In the genomic region with DNA sequence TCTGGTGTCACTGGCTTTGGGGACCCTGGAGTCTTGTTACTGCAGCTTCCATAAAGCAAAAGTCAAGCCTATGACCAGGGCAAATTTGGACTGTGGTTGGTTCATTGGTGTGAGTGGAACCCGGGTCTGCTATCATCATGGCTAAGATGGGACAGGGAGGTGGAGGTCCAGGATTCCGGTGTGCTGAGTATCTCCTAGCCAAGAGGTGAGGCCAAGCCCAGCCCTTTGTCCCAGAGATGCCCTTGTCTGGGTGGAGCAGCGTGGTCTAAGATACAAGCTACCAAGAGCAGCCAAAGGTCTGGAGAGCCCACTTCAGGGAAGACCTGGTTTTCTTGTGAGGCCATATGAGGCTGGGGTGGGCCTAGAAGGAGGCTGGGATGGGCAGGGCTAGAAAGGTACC, we compare ENCODE assay signal across 25 mouse cellular contexts. TPM values are rescaled to one million over a fixed set of nuclear protein-coding genes. Genes with fewer than 3 reads are reported as not detected.
DNase-seq lines count a peak whose midpoint lies in the region; ATAC-seq lines count a peak whose summit lies in the region.
"Had no signal": no experiment of that assay in that cellular context is flagged by ENCODE, and none has a peak within 500 bp of the region (broad histone marks: within the 10 kb centered on the region; RNA-seq: fewer than 3 reads in every experiment).

No protein-coding gene starts in this region.

- DNase-seq in heart, adult 11 months = peak; percentile 90
- DNase-seq in heart, postnatal 10 days = no peak
- DNase-seq: adrenal gland, adult 2 months; adrenal gland, adult 8-10 months; adrenal gland, postnatal 10 days; adrenal gland, postnatal 14 days; adrenal gland, postnatal 25 days; adrenal gland, postnatal 36 days; B cell, adult 2 months; cerebellum, adult 11 months; cerebellum, adult 11-12 months; cerebellum, adult 18-20 months had no signal

- no peak overlapping the region for H3K4me2 ChIP-seq in heart, embryonic 13.5 days
- no peak overlapping the region for H3K4me2 ChIP-seq in heart, embryonic 11.5 days

- H3K27ac ChIP-seq in heart, embryonic 13.5 days (replicated peaks) = 0 out of 2 replicates have a peak overlapping the region, but pooled peaks have one; percentile 48
- H3K27ac ChIP-seq in heart, embryonic 11.5 days (ENCODE audit: low read depth, low read length) = no peak overlapping the region

- H3K9me3 ChIP-seq in heart, embryonic 13.5 days = no peaks in the 10 kb centered on the region
- H3K9me3 ChIP-seq in heart, embryonic 11.5 days (replicated peaks; ENCODE audit: control insufficient read depth, low read length) = no peaks in the 10 kb centered on the region
- H3K9me3 ChIP-seq: G1E had no signal

- H3K4me1 ChIP-seq in heart, embryonic 13.5 days = peaks cover 34% of the 10 kb centered on the region
- H3K4me1 ChIP-seq in heart, embryonic 11.5 days (ENCODE audit: control insufficient read depth, insufficient read depth, low read length) = peaks cover 10% of the 10 kb centered on the region

- no peak for ATAC-seq in heart, embryonic 13.5 days (ENCODE audit: extremely low read depth, insufficient number of reproducible peaks, low FRiP score, low TSS enrichment)
- ATAC-seq in heart, embryonic 11.5 days (replicated peaks; ENCODE audit: insufficient number of reproducible peaks, low FRiP score, low TSS enrichment) = no peak
- ATAC-seq: activated CD4-positive, CD25-positive, alpha-beta regulatory T cell, adult 4 months; CD4-positive, CD25-positive, alpha-beta regulatory T cell, adult 4 months; Patski had no signal

- 0 out of 2 replicates have a peak, but pooled peaks cover 2% of the 10 kb centered on the region for H3K27me3 ChIP-seq in heart, embryonic 13.5 days (replicated peaks)
- H3K27me3 ChIP-seq in heart, embryonic 11.5 days (ENCODE audit: control insufficient read depth, insufficient read depth, low read length) = no peaks in the 10 kb centered on the region; the same call in 1 of the 2 replicates
- H3K27me3 ChIP-seq: Patski had no signal

- no peaks in the 10 kb centered on the region for H3K36me3 ChIP-seq in heart, embryonic 13.5 days
- H3K36me3 ChIP-seq in heart, embryonic 11.5 days (ENCODE audit: control insufficient read depth, insufficient read depth, low read length) = no peaks in the 10 kb centered on the region
- H3K36me3 ChIP-seq: G1E had no signal

- WGBS in heart, embryonic 13.5 days = 83% methylated on average over 3 of the region's 3 CpGs
- WGBS in heart, embryonic 11.5 days (ENCODE audit: insufficient replicate concordance) = 73% methylated on average over 3 of the region's 3 CpGs

- intact Hi-C loops in heart, postnatal 10 days (cut with DNase I) = no loop called here

- no peak overlapping the region for H3K9ac ChIP-seq in heart, embryonic 13.5 days
- H3K9ac ChIP-seq in heart, embryonic 11.5 days (ENCODE audit: low read depth, low read length) = no peak overlapping the region

- no peak overlapping the region for H3K4me3 ChIP-seq in heart, embryonic 13.5 days
- no peak overlapping the region for H3K4me3 ChIP-seq in heart, embryonic 11.5 days (ENCODE audit: low read depth, low read length)

RNA-seq across cellular contexts. Expression of gene Aqp1, which starts 17.6 kb away (rescaled TPM):
- total RNA-seq in heart, postnatal 10 days (2021) = 100 to 1,000 TPM; 195 to 252 TPM
- polyA plus RNA-seq in heart, embryonic 13.5 days (2015; fragmentation: Nextera tagmentation; extraction: Ambion mirVana) = 26.9 and 27.4 TPM in 2 replicates
- polyA plus RNA-seq in heart, embryonic 11.5 days (2014; fragmentation: Nextera tagmentation; extraction: Ambion mirVana) = 2.1 and 3.7 TPM in 2 replicates
- total RNA-seq: CH12.LX had no signal
- polyA plus RNA-seq: CD4-positive, CD25-positive, alpha-beta regulatory T cell, adult 4 months; G1E had no signal

RNA-seq across cellular contexts. Expression of gene Ghrhr, which starts 57.5 kb away (rescaled TPM):
- total RNA-seq in heart, postnatal 10 days (2021) = not detected
- polyA plus RNA-seq in heart, embryonic 13.5 days (2015; fragmentation: Nextera tagmentation; extraction: Ambion mirVana) = not detected in 2 replicates
- not detected in 2 replicates for polyA plus RNA-seq in heart, embryonic 11.5 days (2014; fragmentation: Nextera tagmentation; extraction: Ambion mirVana)
- total RNA-seq: adrenal gland, adult 18-20 months; adrenal gland, adult 2 months; adrenal gland, adult 8-10 months; adrenal gland, postnatal 10 days; adrenal gland, postnatal 14 days; adrenal gland, postnatal 25 days; adrenal gland, postnatal 36 days; adrenal gland, postnatal 4 days; CH12.LX; ES-E14; MEL had no signal
- polyA plus RNA-seq: activated CD4-positive, CD25-positive, alpha-beta regulatory T cell, adult 4 months; adrenal gland, adult 2 months; brain, embryonic 14.5 days; C2C12; CD4-positive, CD25-positive, alpha-beta regulatory T cell, adult 4 months; G1E had no signal
